Mouse (Mus musculus) thymus, adult 2 months (tissue): Measurements from ENCODE around the gene Hnrnph1.

Experiments
- CTCF ChIP-seq: fragments of 200-500 bp; IDR thresholded peaks from 2 replicates; pipeline ENCODE4 v1.5.1; 2012; ENCODE audit warnings: mild to moderate bottlenecking, control low read depth, low read length, moderate library complexity, borderline replicate concordance; ENCODE audit not compliant: control insufficient read depth, poor library complexity, insufficient read depth; ENCODE audit errors: extremely low read depth
- POLR2A ChIP-seq: fragments of 200-500 bp; IDR thresholded peaks from 2 replicates; pipeline ENCODE4 v1.6.1; 2012; ENCODE audit warnings: mild to moderate bottlenecking, low read length, control low read depth, moderate library complexity; ENCODE audit not compliant: control insufficient read depth, poor library complexity, insufficient read depth; ENCODE audit errors: extremely low read depth

DNA sequence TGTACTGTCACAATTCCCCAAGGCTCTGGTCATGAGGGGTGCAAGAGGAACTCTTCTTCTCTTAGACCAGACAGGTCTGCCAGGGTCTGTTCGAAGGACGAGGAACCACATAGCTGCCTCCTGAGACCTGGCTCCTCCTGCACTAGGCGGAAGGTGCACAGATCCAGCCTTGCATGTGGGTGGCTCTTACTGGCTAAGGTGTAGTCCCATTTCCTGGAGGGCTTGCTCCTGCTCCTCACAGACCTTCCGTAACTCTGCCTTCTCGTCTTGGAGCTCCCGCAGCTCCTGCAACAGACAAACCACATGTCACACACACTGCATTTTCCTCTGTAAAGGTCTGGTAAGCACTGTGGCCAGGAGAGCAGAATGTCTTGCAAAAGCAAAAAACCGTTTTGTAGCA is 17.9 kb downstream of the Hnrnph1 start:
- TF ChIP-seq CTCF = no peak
- TF ChIP-seq POLR2A = no peak
